Mouse (Mus musculus) hematopoietic stem cell, adult 5-6 weeks (primary cell): ENCODE measurements around the gene Chn1. TPM values are rescaled to one million over a fixed set of nuclear protein-coding genes. Genes with fewer than 3 reads are reported as not detected.

Experiments
- ATAC-seq, 2 experiments: fragments of 125-278 bp in 1 of 2; replicated peaks in 1 of 2; 2 replicates each; pipeline ENCODE4 v1.8.0; 2016 to 2017; ENCODE audit warnings: inconsistent platforms in 2 of 2, mild to moderate bottlenecking in 2 of 2, moderate number of reproducible peaks in 2 of 2, low read depth in 1 of 2, moderate TSS enrichment in 1 of 2; ENCODE audit not compliant: low FRiP score in 2 of 2, poor library complexity in 2 of 2, severe bottlenecking in 2 of 2, insufficient read depth in 1 of 2, low TSS enrichment in 1 of 2
- total RNA-seq: library from RNA; stranded (forward); fragments of 172-1452, 232-1000 nt; gene quantifications from 2 replicates; pipeline ENCODE4 v1.2.3, GENCODE M21; 2017

Chn1 gene
- total RNA-seq, 1 experiment from 2014 or later, result not detected

DNA sequence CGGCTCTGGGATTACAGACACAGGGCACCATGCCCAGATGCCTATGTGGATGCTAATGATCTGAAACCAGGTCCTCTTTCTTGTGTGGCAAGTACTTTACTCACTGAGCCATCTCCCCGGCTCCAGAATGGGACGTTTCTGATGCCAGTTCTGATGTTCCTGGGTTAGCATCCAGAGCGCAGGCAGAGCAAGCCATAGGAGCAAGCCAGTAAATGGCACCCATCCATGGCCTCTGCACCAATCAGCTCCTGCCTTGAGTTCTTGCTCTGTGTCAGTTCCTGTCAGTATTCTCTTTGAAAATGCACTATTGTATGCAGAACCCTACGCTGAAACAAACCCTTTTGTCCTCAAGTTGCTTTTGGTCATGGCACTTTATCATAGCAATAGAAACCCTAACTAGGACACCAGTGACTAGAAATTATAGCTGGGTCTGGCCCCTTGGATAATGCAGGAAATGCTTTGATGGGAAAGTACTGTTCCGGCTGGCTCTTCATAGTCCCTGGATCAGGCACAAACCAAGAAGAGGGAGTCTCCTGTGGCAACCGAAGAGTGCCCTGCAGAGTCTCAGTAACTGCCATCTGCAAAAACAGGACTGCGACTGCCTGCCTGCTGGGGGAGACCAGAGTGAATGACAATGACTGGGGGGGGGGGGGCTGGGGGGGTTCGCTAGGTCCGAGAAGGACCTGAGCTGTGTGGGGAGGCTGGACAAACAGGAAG is 188.6 kb downstream of the Chn1 start:
- ATAC-seq, result no peak

GRCm38 (mm10) chr2:73585347-73585831 is 189.8 kb downstream of the Chn1 start:
- ATAC-seq, result 0 out of 4 replicates have a peak, but pooled peaks of 1 of the 2 experiments have one; percentile 25

- ATAC-seq, result peak; percentile 79 to 88
Observed at GRCm38 (mm10) chr2:73584645-73585346, 190.3 kb downstream of the Chn1 start.

DNA sequence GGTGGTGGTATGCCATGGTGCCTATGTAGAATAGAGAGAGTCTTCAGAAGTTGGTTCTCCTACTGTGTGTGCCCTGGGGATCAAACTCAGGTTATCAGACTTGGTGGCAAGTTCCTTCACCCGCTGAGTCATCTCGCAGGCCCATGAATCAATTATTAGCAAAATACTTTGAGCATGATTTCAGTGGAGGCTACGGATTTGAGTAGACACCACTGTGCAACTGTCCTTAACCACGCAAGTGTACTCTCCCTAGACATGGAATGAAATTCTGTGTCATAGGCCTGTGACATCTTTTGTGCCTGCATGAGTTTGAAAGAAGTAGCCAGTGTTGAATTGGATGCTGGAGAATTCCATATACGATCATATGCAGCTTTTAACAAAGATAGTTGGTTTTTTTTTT is 194.4 kb downstream of the Chn1 start:
- ATAC-seq, result no peak

DNA sequence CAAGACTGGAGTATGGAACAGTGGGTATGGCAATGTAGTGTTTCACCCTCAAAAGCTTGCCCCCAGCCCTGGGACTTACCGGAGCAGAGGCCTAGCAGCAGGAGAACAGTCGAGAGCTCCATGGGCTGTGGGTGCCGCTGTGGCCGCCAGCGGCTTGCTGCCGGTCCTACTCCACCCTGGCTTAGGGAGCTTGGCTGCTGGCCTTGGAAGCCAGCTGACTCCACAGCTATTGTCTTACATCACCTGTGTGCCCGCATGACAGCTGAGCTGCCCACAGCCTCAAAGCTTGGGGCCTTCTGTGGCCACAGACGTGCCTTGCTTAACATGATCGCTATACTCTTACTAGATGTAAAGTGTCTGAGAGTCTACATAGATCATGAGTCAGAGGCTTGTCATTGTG is 195.0 kb downstream of the Chn1 start, which contains the start of gene Chrna1:
TSS of gene Chrna1 (minus strand) at position 173 of the 400 bp plus-strand sequence.
- no peak for ATAC-seq

DNA sequence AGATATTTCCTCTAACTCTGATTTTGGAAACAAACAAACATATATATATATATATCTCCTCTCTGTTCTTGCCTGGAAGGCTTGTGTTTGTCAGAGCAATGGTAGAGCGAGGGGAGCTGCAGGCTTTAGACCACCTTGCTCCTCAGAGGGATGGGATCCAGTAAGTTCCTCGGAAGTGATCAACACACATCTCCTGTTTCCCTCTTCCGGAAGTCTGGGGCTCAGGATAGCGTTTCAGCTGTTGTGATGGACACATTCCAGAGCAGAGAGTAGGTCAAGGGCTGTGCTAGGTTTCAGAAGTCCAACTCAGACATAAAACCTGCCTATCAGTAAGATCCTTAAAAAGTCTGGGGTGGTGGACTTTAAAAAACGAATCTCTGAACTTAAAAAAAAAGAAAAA is 196.0 kb downstream of the Chn1 start:
- ATAC-seq, result no peak

DNA sequence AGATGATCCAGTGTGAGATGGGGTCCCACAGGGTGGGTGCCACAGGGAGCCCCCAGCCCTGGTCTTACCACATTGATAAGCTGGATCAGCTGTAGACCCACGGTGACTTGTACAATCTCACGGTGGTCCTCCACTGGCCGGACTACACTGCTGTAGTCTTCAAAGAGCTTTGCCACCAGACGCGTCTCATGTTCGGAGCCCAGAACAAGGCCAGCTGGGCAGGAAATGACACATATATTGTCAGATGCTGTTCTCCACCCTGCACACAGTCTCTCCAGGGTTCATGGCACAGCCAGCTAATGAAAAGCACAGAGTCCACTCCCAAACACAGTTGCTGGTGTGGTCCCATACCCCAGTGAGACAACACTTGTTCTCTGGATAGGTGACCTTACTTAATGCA is 200.7 kb downstream of the Chn1 start:
- ATAC-seq, result no peak

DNA sequence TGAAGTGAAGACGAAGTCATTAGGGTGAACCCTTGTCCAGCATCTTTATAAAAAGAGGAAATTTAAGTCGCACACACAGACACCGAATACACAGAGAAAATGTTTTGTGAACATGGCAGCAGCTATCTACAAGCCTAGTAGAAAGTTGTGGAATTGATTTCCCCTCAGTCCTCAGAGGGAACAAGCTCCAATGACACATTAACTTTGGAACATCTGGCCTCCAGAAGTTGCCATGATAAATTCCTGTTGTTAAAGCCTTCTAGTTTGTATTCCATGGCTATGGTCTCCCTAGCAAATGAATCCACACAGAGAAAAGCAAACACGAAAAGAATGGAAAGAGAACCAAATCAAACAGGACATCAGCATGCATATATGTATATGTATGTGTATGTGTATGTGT is 201.6 kb downstream of the Chn1 start:
- ATAC-seq, result no peak

DNA sequence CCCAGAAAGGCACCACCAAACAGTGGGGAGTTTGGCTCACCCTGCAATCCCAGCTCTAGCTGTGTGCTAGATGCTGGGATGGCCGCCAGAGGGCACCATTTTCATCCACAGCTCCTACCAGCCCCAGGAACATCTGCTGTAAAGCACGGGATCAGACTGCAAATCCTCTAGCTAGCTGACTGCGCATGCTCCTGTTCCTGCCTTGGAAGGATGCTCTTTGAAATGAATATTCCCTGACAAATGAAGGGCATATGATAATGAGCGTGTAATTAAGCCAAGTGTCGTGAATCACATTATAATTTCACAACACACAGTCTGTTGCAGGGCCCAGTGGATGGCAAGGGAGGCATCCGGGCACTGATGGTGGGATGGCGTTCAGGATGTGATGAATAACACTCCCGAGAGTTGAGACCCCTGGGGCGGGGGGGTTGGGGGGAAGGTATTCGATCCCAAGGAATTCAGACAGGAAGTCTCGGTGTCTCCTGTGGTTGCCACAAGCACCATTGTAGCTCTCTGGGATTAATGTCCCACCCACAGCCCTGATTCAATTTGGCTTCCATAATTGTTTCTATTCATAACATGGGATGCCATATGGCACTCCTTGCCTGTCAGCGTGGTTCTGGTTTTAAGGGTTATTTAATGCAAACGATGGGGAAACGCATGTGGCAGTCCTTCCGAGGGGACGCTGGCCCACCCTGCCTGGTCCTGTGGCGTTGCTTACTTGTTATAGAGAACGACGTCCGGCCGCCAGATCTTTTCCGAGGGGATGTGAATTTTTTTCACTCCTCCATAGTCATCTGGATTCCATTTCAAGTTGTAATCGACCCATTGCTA is 202.4 kb downstream of the Chn1 start:
- peak; percentile 43 to 75; a peak in 3 of 4 replicates for ATAC-seq

- ATAC-seq, result no peak
Observed at GRCm38 (mm10) chr2:73571901-73572300, 203.2 kb downstream of the Chn1 start.

- ATAC-seq, result no peak
Observed at GRCm38 (mm10) chr2:73571304-73571703, 203.8 kb downstream of the Chn1 start.

DNA sequence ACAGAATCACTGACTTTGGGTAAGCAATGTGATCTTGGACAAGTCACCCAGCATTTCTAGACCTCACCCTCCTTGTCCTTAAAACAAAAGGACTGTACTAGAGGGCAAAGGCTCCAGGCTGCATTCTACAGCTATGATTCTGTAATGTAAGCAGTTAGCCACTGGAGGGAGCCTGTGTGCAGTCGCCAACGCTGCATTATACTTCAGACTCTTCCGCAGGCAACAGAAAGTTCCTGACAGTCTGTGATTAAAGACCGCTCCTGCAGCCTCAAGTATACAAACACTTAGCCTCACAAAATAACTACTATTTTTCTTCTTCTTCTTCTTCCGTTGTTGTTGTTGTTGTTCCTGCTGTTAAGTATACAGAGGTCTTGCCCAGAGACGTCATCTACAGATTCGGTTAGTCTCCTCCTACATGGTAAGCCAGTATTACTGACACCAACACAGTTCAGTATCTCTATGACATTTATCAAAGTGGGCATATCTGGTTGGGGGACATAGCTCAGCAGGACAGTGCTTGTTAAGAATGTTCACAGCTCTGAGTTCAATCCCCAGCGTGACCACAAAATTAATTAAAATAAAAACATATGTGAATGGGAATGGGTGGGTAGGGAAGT is 208.0 kb downstream of the Chn1 start:
- peak; percentile 82 to 95 for ATAC-seq

DNA sequence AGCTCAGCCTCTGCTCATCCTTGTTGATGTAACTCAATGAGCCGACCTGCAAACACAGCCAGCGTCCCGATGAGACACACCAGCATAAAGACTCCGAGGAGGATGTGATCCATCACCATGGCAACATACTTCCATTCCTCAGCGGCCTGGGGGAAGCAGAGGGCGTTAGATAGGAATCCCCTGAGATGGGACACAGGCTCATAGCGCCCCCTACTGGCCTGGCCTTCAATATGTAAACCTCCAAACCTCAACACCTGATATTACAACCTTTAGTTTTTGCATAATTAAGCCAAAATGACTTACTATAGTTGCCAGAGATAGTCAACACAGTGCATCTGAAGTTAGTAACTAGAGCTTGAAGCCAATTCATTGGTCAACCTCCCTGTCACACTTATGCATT is 209.0 kb downstream of the Chn1 start:
- ATAC-seq, result 0 out of 4 replicates have a peak, but pooled peaks of 1 of the 2 experiments have one; percentile 9

GRCm38 (mm10) chr2:73563690-73564089 is 211.5 kb downstream of the Chn1 start:
- no peak for ATAC-seq

DNA sequence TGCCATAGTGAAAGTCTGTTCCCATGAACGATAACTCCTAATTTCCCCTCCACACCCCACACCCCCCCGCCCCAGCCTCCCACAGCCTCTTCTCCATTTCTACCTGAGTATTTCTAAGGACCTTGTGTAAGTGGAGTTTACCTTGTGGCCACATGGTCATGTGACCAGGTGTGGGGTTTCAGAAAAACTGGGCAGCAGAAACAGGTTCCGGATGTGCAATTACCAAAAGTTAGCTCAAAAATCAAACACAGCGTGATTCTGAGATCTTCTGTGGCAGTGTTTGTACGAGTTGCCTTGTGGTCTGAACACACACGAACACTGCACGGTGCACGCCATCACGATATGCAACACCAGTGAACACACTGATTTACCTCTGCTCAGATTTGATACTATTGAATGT is 212.5 kb downstream of the Chn1 start:
- no peak for ATAC-seq

DNA sequence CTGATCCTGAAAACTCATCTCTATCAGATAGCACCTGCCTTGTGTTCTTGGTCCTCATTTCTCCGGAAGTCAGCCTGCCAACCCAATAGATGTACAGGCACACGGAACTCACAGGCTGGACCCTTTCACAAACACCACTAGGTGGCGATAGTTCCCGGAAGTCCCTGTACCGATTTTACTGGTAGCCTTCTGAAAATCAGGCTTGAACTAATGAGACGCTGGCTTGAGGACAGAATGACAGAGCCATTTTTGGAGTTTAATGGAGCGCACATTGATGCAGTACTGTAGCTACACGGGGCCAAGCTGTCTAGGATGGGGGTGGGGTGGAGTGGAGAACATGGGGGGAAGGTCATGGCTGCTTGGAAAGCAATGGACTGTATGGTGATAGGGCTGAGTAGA is 213.5 kb downstream of the Chn1 start:
- peak; percentile 27 to 74; a peak in 3 of 4 replicates for ATAC-seq

GRCm38 (mm10) chr2:73560899-73561664 is 214.1 kb downstream of the Chn1 start:
- peak in 1 of 2 experiments; percentile 36; a peak in 1 of 4 replicates for ATAC-seq
